Mouse (Mus musculus): ENCODE measurements at regions not wholly inside any gene's neighbourhood (a gene's known extent, or its start where the extent isn't known, plus 50 kb on each side); places are given as distances from the start of the nearest gene placed in this dataset.

GRCm38 (mm10) chr13:37503898-37504297 lies 158.9 kb downstream of the Ly86 start:
- no peak for DNase-seq (ENCODE audit: low spot score)

GRCm38 (mm10) chr13:37504373-37504772 lies 159.4 kb downstream of the Ly86 start:
- DNase-seq (ENCODE audit: low spot score), result no peak

- DNase-seq (ENCODE audit: low spot score), result no peak
These were observed 160.6 kb downstream of the Ly86 start for GRCm38 (mm10) chr13:37505617-37506016.

GRCm38 (mm10) chr13:37506046-37506445 lies 161.0 kb downstream of the Ly86 start:
- no peak for DNase-seq (ENCODE audit: low spot score)

- DNase-seq (ENCODE audit: low spot score), result no peak
These were observed 161.7 kb downstream of the Ly86 start for GRCm38 (mm10) chr13:37506701-37507100.

GRCm38 (mm10) chr13:37507146-37507545 lies 162.1 kb downstream of the Ly86 start:
- no peak for DNase-seq (ENCODE audit: low spot score)

- no peak for DNase-seq (ENCODE audit: low spot score)
These were observed 163.7 kb downstream of the Ly86 start for GRCm38 (mm10) chr13:37508385-37509351.

- DNase-seq (ENCODE audit: low spot score), result no peak
These were observed 164.4 kb downstream of the Ly86 start for GRCm38 (mm10) chr13:37509352-37509851.

- no peak for DNase-seq (ENCODE audit: low spot score)
These were observed 165.5 kb downstream of the Ly86 start for GRCm38 (mm10) chr13:37510511-37510910.

- no peak for DNase-seq (ENCODE audit: low spot score)
These were observed 166.0 kb downstream of the Ly86 start for GRCm38 (mm10) chr13:37511006-37511405.

- no peak for DNase-seq (ENCODE audit: low spot score)
These were observed 166.4 kb downstream of the Ly86 start for GRCm38 (mm10) chr13:37511406-37511805.

- no peak for DNase-seq (ENCODE audit: low spot score)
These were observed 167.8 kb downstream of the Ly86 start for GRCm38 (mm10) chr13:37512781-37513180.

- no peak for DNase-seq (ENCODE audit: low spot score)
These were observed 168.3 kb downstream of the Ly86 start for GRCm38 (mm10) chr13:37513206-37513904.

GRCm38 (mm10) chr13:37513905-37514607 lies 169.0 kb downstream of the Ly86 start:
- no peak for DNase-seq (ENCODE audit: low spot score)

- no peak for DNase-seq (ENCODE audit: low spot score)
These were observed 169.8 kb downstream of the Ly86 start for GRCm38 (mm10) chr13:37514641-37515305.

- DNase-seq (ENCODE audit: low spot score), result no peak
These were observed 172.2 kb downstream of the Ly86 start for GRCm38 (mm10) chr13:37517055-37517807.

GRCm38 (mm10) chr13:37519948-37520347 lies 174.9 kb downstream of the Ly86 start:
- no peak for DNase-seq (ENCODE audit: low spot score)

- no peak for DNase-seq (ENCODE audit: low spot score)
These were observed 180.2 kb downstream of the Ly86 start for GRCm38 (mm10) chr13:37525097-37525726.

- no peak for DNase-seq (ENCODE audit: low spot score)
These were observed 181.1 kb downstream of the Ly86 start for GRCm38 (mm10) chr13:37526102-37526501.

GRCm38 (mm10) chr13:37528380-37528779 lies 183.4 kb downstream of the Ly86 start:
- no peak for DNase-seq (ENCODE audit: low spot score)

All from layer of hippocampus, adult 9-10 months (tissue).